Mouse (Mus musculus) MEL (cell line): ENCODE data around the gene Tll1. TPM values are rescaled to one million over a fixed set of nuclear protein-coding genes. Genes with fewer than 3 reads are reported as not detected.

Experiments
- DNase-seq: peaks from one replicate; pipeline ENCODE4 v3.0.0; 2011; ENCODE audit warnings: low read depth, low spot score
- H3K27ac ChIP-seq: 2 replicates; pipeline ENCODE4 v1.5.1; 2012; ENCODE audit warnings: low read depth, mild to moderate bottlenecking, control low read depth, low read length, moderate library complexity; ENCODE audit not compliant: control insufficient read depth
- H3K27me3 ChIP-seq, 2 experiments: fragments of 150-350 bp in 1 of 2; sonication (generic) in 1 of 2; 2 replicates each; pipeline ENCODE4 v1.6.1; 2012; ENCODE audit warnings: low read length in 2 of 2, mild to moderate bottlenecking in 2 of 2, improper control_type of control experiment in 1 of 2, moderate library complexity in 1 of 2; ENCODE audit not compliant: insufficient read depth in 2 of 2, control insufficient read depth in 1 of 2
- H3K36me3 ChIP-seq, 2 experiments: 2 replicates each; pipeline ENCODE4 v1.6.1; 2012 to 2014; ENCODE audit warnings: low read length in 2 of 2, improper control_type of control experiment in 1 of 2, inconsistent platforms in 1 of 2, mild to moderate bottlenecking in 1 of 2; ENCODE audit not compliant: insufficient read depth in 2 of 2, control insufficient read depth in 1 of 2
- H3K4me1 ChIP-seq, 2 experiments: fragments of 150-350 bp in 1 of 2; sonication (generic) in 1 of 2; 2 replicates each; pipeline ENCODE4 v1.6.1; 2012; ENCODE audit warnings: low read length in 2 of 2, improper control_type of control experiment in 1 of 2, mild to moderate bottlenecking in 1 of 2; ENCODE audit not compliant: insufficient read depth in 2 of 2, control insufficient read depth in 1 of 2
- H3K4me3 ChIP-seq, 2 experiments: fragments of 150-350 bp in 1 of 2; sonication (generic) in 1 of 2; 2 replicates each; pipeline ENCODE4 v1.5.1; 2012; ENCODE audit warnings: low read depth in 2 of 2, low read length in 2 of 2, mild to moderate bottlenecking in 2 of 2, moderate library complexity in 2 of 2, control low read depth in 1 of 2, improper control_type of control experiment in 1 of 2; ENCODE audit not compliant: control insufficient read depth in 1 of 2, insufficient read depth in 1 of 2
- H3K79me2 ChIP-seq: 2 replicates; pipeline ENCODE4 v1.6.1; 2012; ENCODE audit warnings: mild to moderate bottlenecking, low read length, moderate library complexity; ENCODE audit not compliant: control insufficient read depth, poor library complexity, insufficient read depth
- H3K9ac ChIP-seq: 2 replicates; pipeline ENCODE4 v1.6.1; 2012; ENCODE audit warnings: low read depth, mild to moderate bottlenecking, control low read depth, low read length, moderate library complexity; ENCODE audit not compliant: control insufficient read depth, poor library complexity, severe bottlenecking
- H3K9me3 ChIP-seq: fragments of 150-350 bp; sonication (generic); replicated peaks from 2 replicates; pipeline ENCODE4 v1.6.1; 2012; ENCODE audit warnings: mild to moderate bottlenecking, low read length, improper control_type of control experiment, moderate library complexity; ENCODE audit not compliant: insufficient read depth
- BHLHE40 ChIP-seq: IDR thresholded peaks from 2 replicates; pipeline ENCODE4 v1.6.1; 2012; ENCODE audit warnings: low read depth, mild to moderate bottlenecking, inconsistent platforms, low read length, improper control_type of control experiment, borderline replicate concordance
- CHD2 ChIP-seq: IDR thresholded peaks from 2 replicates; pipeline ENCODE4 v1.6.1; 2011; ENCODE audit warnings: low read length, improper control_type of control experiment
- CTCF ChIP-seq, 3 experiments: IDR thresholded peaks in 2 of 3; conservative IDR thresholded peaks in 1 of 3; 2 replicates each; pipeline ENCODE4 v1.5.1; 2011 to 2012; ENCODE audit warnings: low read length in 3 of 3, low read depth in 2 of 3, mild to moderate bottlenecking in 2 of 3, improper control_type of control experiment in 1 of 3, inconsistent platforms in 1 of 3, mixed read lengths in 1 of 3, moderate library complexity in 1 of 3; ENCODE audit not compliant: control insufficient read depth in 1 of 3, insufficient read depth in 1 of 3, poor library complexity in 1 of 3, severe bottlenecking in 1 of 3
- ELF1 ChIP-seq: IDR thresholded peaks from 2 replicates; pipeline ENCODE4 v1.6.1; 2014; ENCODE audit warnings: low read depth, mild to moderate bottlenecking, inconsistent platforms, low read length, improper control_type of control experiment, moderate library complexity
- KAT2A ChIP-seq: conservative IDR thresholded peaks from 2 replicates; pipeline ENCODE4 v1.6.1; 2012; ENCODE audit warnings: low read depth, low read length, improper control_type of control experiment, inconsistent platforms
- MAFK ChIP-seq: IDR thresholded peaks from 2 replicates; pipeline ENCODE4 v1.6.1; 2011; ENCODE audit warnings: low read depth, mild to moderate bottlenecking, low read length, improper control_type of control experiment, borderline replicate concordance
- MAX ChIP-seq: IDR thresholded peaks from 2 replicates; pipeline ENCODE4 v1.6.1; 2011; ENCODE audit warnings: low read length, improper control_type of control experiment
- MAZ ChIP-seq: IDR thresholded peaks from 2 replicates; pipeline ENCODE4 v1.6.1; 2012; ENCODE audit warnings: low read depth, mild to moderate bottlenecking, inconsistent platforms, low read length, improper control_type of control experiment
- MXI1 ChIP-seq: IDR thresholded peaks from 2 replicates; pipeline ENCODE4 v1.6.1; 2011; ENCODE audit warnings: mild to moderate bottlenecking, low read depth, low read length, improper control_type of control experiment
- MYB ChIP-seq: IDR thresholded peaks from 2 replicates; pipeline ENCODE4 v1.6.1; 2011; ENCODE audit warnings: mild to moderate bottlenecking, low read depth, low read length, improper control_type of control experiment
- MYC ChIP-seq: IDR thresholded peaks from 2 replicates; pipeline ENCODE4 v1.6.1; 2011; ENCODE audit warnings: low read depth, mild to moderate bottlenecking, low read length, improper control_type of control experiment, moderate library complexity
- POLR2AphosphoS2 ChIP-seq: IDR thresholded peaks from 2 replicates; pipeline ENCODE4 v1.6.1; 2011; ENCODE audit warnings: low read length, improper control_type of control experiment
- POLR2AphosphoS5 ChIP-seq: IDR thresholded peaks from 2 replicates; pipeline ENCODE4 v1.6.1; 2012; ENCODE audit warnings: low read depth, borderline replicate concordance, mild to moderate bottlenecking, inconsistent platforms, low read length, moderate library complexity, mixed read lengths
- RAD21 ChIP-seq: IDR thresholded peaks from 2 replicates; pipeline ENCODE4 v1.6.1; 2011; ENCODE audit warnings: mild to moderate bottlenecking, low read depth, low read length, improper control_type of control experiment
- RCOR1 ChIP-seq: IDR thresholded peaks from 2 replicates; pipeline ENCODE4 v1.6.1; 2012; ENCODE audit warnings: low read depth, mild to moderate bottlenecking, inconsistent platforms, low read length, improper control_type of control experiment
- SIN3A ChIP-seq: IDR thresholded peaks from 2 replicates; pipeline ENCODE4 v1.6.1; 2012; ENCODE audit warnings: low read length, improper control_type of control experiment, inconsistent platforms
- SMC3 ChIP-seq: IDR thresholded peaks from 2 replicates; pipeline ENCODE4 v1.6.1; 2011; ENCODE audit warnings: low read depth, low read length, improper control_type of control experiment
- TCF12 ChIP-seq: IDR thresholded peaks from 2 replicates; pipeline ENCODE4 v1.6.1; 2014; ENCODE audit warnings: low read depth, mild to moderate bottlenecking, inconsistent platforms, low read length, improper control_type of control experiment, moderate library complexity
- UBTF ChIP-seq: IDR thresholded peaks from 2 replicates; pipeline ENCODE4 v1.6.1; 2012; ENCODE audit warnings: low read depth, mild to moderate bottlenecking, inconsistent platforms, low read length, improper control_type of control experiment, moderate library complexity, borderline replicate concordance; ENCODE audit not compliant: insufficient read depth
- ZC3H11A ChIP-seq: IDR thresholded peaks from 2 replicates; pipeline ENCODE4 v1.6.1; 2012; ENCODE audit warnings: low read depth, mild to moderate bottlenecking, inconsistent platforms, low read length, improper control_type of control experiment
- polyA plus RNA-seq, 2 experiments: library from polyadenylated mRNA; stranded (reverse) in 1 of 2; unstranded in 1 of 2; fragments of >175 nt in 1 of 2; fragments of >200 nt in 1 of 2; gene quantifications; 2 replicates each; pipeline versions ENCODE4 v1.2.1 to v1.2.4; 2012; ENCODE audit warnings: low replicate concordance in 2 of 2, low read depth in 1 of 2; ENCODE audit not compliant: insufficient read length in 2 of 2, insufficient read depth in 1 of 2, missing spikeins in 1 of 2
- total RNA-seq: library from RNA; depleted of rRNA; stranded (reverse); fragments of 300-350 nt; gene quantifications from 2 replicates; pipeline ENCODE4 v1.2.3, GENCODE M21; 2012

Tll1 gene
- total and polyA plus RNA-seq, 3 experiments, result not detected

GRCm38 (mm10) chr8:64152216-64152804 is 53.8 kb downstream of the Tll1 start:
- H3K4me1 ChIP-seq, result no peaks in the 10 kb centered on the region
- H3K9ac ChIP-seq, result no peak overlapping the region
- H3K27ac ChIP-seq, result no peak overlapping the region
- H3K79me2 ChIP-seq, result no peaks in the 10 kb centered on the region
- H3K4me3 ChIP-seq, result no peak overlapping the region
- no peaks in the 10 kb centered on the region for H3K36me3 ChIP-seq
- DNase-seq, result no peak
- H3K9me3 ChIP-seq, result no peaks in the 10 kb centered on the region
- no peak for TF ChIP-seq MAZ
- TF ChIP-seq MAX, result no peak
- TF ChIP-seq UBTF, result no peak
- no peak for TF ChIP-seq BHLHE40
- no peak for TF ChIP-seq ZC3H11A
- TF ChIP-seq MYB, result no peak
- no peak for TF ChIP-seq CTCF (IDR thresholded peaks at IDR 0.05 in 2 of 3, conservative IDR thresholded peaks at IDR 0.05 in 1 of 3; ENCODE audit: control insufficient read depth in 1 of 3, insufficient read depth in 1 of 3, low read depth in 2 of 3, low read length in 3 of 3, poor library complexity in 1 of 3, severe bottlenecking in 1 of 3)
- TF ChIP-seq MYC, result no peak
- TF ChIP-seq TCF12, result no peak
- no peak for TF ChIP-seq POLR2AphosphoS5
- TF ChIP-seq MAFK, result no peak
- TF ChIP-seq KAT2A, result no peak
- TF ChIP-seq CHD2, result no peak
- TF ChIP-seq SMC3, result no peak
- TF ChIP-seq POLR2AphosphoS2, result no peak
- no peak for TF ChIP-seq RCOR1
- no peak for TF ChIP-seq RAD21
- TF ChIP-seq SIN3A, result no peak
- TF ChIP-seq ELF1, result no peak
- TF ChIP-seq MXI1, result no peak
- no peaks in the 10 kb centered on the region for H3K27me3 ChIP-seq

GRCm38 (mm10) chr8:64136593-64136992 is 69.5 kb downstream of the Tll1 start:
- no peak for TF ChIP-seq MAX
- no peak for TF ChIP-seq KAT2A

More at GRCm38 (mm10) chr8:64136593-64136992, 69.5 kb downstream of the Tll1 start:
- H3K27ac ChIP-seq, result no peak overlapping the region
- no peak overlapping the region for H3K4me3 ChIP-seq
- no peak for DNase-seq
- H3K9me3 ChIP-seq, result no peaks in the 10 kb centered on the region
- no peaks in the 10 kb centered on the region for H3K36me3 ChIP-seq
- no peaks in the 10 kb centered on the region for H3K27me3 ChIP-seq
- no peaks in the 10 kb centered on the region for H3K4me1 ChIP-seq
- no peaks in the 10 kb centered on the region for H3K79me2 ChIP-seq
- no peak overlapping the region for H3K9ac ChIP-seq
